Mouse (Mus musculus) spleen, adult 2 months (tissue): ENCODE measurements around the gene Wnt11. TPM values are rescaled to one million over a fixed set of nuclear protein-coding genes. Genes with fewer than 3 reads are reported as not detected.
A peak's percentile ranks its signal among the peaks of the same experiment; 100 is the strongest.

Experiments
- DNase-seq, 2 experiments: peaks; one replicate each; pipeline versions ENCODE4 v3.0.0 to v3.0.0-alpha.2; 2012 to 2021; ENCODE audit warnings: low spot score in 2 of 2, low read depth in 1 of 2
- H3K27ac ChIP-seq: fragments of 200-500 bp; 2 replicates; pipeline ENCODE4 v1.5.1; 2012; ENCODE audit warnings: low read length, inconsistent platforms; ENCODE audit not compliant: insufficient read depth
- H3K27me3 ChIP-seq: fragments of 200-500 bp; 2 replicates; pipeline ENCODE4 v1.6.1; 2012; ENCODE audit warnings: mild to moderate bottlenecking, moderate library complexity, low read length, inconsistent platforms; ENCODE audit not compliant: control insufficient read depth, insufficient read depth
- H3K36me3 ChIP-seq: fragments of 200-500 bp; 2 replicates; pipeline ENCODE4 v1.6.1; 2012; ENCODE audit warnings: mild to moderate bottlenecking, low read length, inconsistent platforms; ENCODE audit not compliant: control insufficient read depth, insufficient read depth
- H3K4me1 ChIP-seq: fragments of 200-500 bp; 2 replicates; pipeline ENCODE4 v1.6.1; 2011; ENCODE audit warnings: inconsistent platforms; ENCODE audit not compliant: control insufficient read depth, insufficient read depth, insufficient read length
- H3K4me3 ChIP-seq: fragments of 200-500 bp; 2 replicates; pipeline ENCODE4 v1.5.1; 2011; ENCODE audit warnings: mild to moderate bottlenecking, inconsistent platforms; ENCODE audit not compliant: insufficient read depth, insufficient read length; ENCODE audit errors: extremely low read depth
- CTCF ChIP-seq: fragments of 200-500 bp; IDR thresholded peaks from 2 replicates; pipeline ENCODE4 v1.5.1; 2011; ENCODE audit warnings: mild to moderate bottlenecking, inconsistent platforms; ENCODE audit not compliant: insufficient read depth, insufficient read length, insufficient replicate concordance; ENCODE audit errors: extremely low read depth
- POLR2A ChIP-seq: fragments of 200-500 bp; IDR thresholded peaks from 2 replicates; pipeline ENCODE4 v1.6.1; 2011; ENCODE audit warnings: low read depth, low read length, inconsistent platforms
- WGBS: fragments of 180-500 bp; shearing (Covaris S2); methylation state at CpG from one replicate; pipeline ENCODE4 v1.1.7; 2018; 5-methylcytosine and 5-hydroxymethylcytosine counted together
- polyA plus RNA-seq: library from polyadenylated mRNA; depleted of rRNA; stranded (reverse); fragments of >200 nt; gene quantifications from 2 replicates; pipeline ENCODE4 v1.2.3, GENCODE M21; 2012

The Wnt11 gene
- polyA plus RNA-seq, 1 experiment = 4.9 TPM

- Histone ChIP-seq H3K27me3 (no peaks in the 10 kb centered on the region), H3K36me3 (no peaks in the 10 kb centered on the region), H3K4me1 (peaks cover 4% of the 10 kb centered on the region; the same call in 1 of the 2 replicates), H3K27ac (no peak overlapping the region), H3K4me3 (no peak overlapping the region)
- DNase-seq = no peak
- no peak for TF ChIP-seq CTCF
- TF ChIP-seq POLR2A = no peak
- 41% methylated on average over 12 of the region's 12 CpGs for WGBS
Measured at GRCm38 (mm10) chr7:98804841-98805772, 29.8 kb upstream of the Wnt11 start.

DNA sequence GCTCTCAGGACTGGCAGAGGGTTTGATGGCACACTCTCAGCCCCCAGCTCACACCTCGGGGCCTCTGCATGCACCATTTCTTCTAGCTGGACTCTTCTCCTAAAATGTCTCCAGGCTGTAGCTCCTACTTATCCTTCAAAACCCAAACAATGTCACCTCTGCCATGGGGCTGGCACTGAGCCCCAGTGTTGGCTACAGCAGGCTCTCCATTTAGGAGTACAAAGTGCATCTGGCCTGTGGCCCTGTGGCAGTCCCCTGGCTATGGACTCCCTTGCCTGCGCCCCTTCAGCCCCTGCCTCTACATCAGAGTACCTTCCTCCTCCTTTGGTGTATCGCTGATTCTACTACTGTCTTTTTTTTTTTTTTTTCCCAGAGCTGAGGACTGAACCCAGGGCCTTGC is 28.0 kb upstream of the Wnt11 start:
- 92% methylated on average over 3 of the region's 3 CpGs for WGBS
- Histone ChIP-seq H3K27me3 (no peaks in the 10 kb centered on the region), H3K4me1 (peaks cover 4% of the 10 kb centered on the region; the same call in 1 of the 2 replicates), H3K36me3 (no peaks in the 10 kb centered on the region), H3K4me3 (no peak overlapping the region), H3K27ac (no peak overlapping the region)
- DNase-seq = no peak
- no peak for TF ChIP-seq CTCF
- no peak for TF ChIP-seq POLR2A

- TF ChIP-seq POLR2A (no peak), CTCF (no peak)
- H3K36me3 ChIP-seq = no peaks in the 10 kb centered on the region
- no peak for DNase-seq
- H3K4me3 ChIP-seq = no peak overlapping the region
- no peaks in the 10 kb centered on the region; the same call in 1 of the 2 replicates for H3K4me1 ChIP-seq
- no peaks in the 10 kb centered on the region for H3K27me3 ChIP-seq
- H3K27ac ChIP-seq = peak overlapping the region; percentile 29; the same call in 1 of the 2 replicates
- WGBS = 27% methylated on average over 6 of the region's 6 CpGs
Measured at GRCm38 (mm10) chr7:98809372-98809771, 25.5 kb upstream of the Wnt11 start.

- Histone ChIP-seq H3K36me3 (no peaks in the 10 kb centered on the region), H3K4me1 (no peaks in the 10 kb centered on the region; the same call in 1 of the 2 replicates), H3K4me3 (no peak overlapping the region), H3K27ac (no peak overlapping the region), H3K27me3 (no peaks in the 10 kb centered on the region)
- no peak for TF ChIP-seq POLR2A
- TF ChIP-seq CTCF = no peak
- no peak for DNase-seq
- 64% methylated on average over 2 of the region's 2 CpGs for WGBS
Measured at GRCm38 (mm10) chr7:98810619-98811018, 24.3 kb upstream of the Wnt11 start.

DNA sequence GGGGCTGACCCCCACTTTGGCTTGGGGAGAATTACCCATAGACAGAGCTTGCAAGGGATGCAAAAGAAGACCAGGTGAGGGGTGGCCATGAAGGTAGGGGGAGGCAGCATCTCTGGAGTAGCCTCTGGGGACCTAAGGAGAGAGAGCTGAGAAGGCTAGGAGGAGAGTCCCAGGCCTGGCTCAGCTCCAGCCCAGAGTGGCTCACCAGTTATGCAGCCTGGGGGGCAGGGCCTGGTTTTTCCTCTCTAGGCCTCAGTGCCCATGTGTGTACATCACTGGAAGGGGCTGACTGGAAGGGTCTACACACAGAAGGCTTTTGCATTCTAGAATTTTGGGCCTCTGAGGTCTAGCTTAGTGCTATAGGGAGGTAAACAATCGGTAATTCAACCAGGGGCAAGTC is 14.4 kb upstream of the Wnt11 start:
- no peak overlapping the region for H3K27ac ChIP-seq
- no peak overlapping the region for H3K4me3 ChIP-seq
- no peaks in the 10 kb centered on the region for H3K36me3 ChIP-seq
- no peak for TF ChIP-seq CTCF
- TF ChIP-seq POLR2A = no peak
- no peak for DNase-seq
- 97% methylated on average over 1 of the region's 1 CpGs for WGBS
- H3K4me1 ChIP-seq = peaks cover 6% of the 10 kb centered on the region; the same call in 1 of the 2 replicates
- H3K27me3 ChIP-seq = no peaks in the 10 kb centered on the region

GRCm38 (mm10) chr7:98822881-98823280 is 12.0 kb upstream of the Wnt11 start:
- DNase-seq = no peak
- TF ChIP-seq CTCF = no peak
- TF ChIP-seq POLR2A = no peak
- Histone ChIP-seq H3K27me3 (no peaks in the 10 kb centered on the region), H3K4me1 (no peaks in the 10 kb centered on the region; the same call in 1 of the 2 replicates), H3K4me3 (no peak overlapping the region), H3K36me3 (no peaks in the 10 kb centered on the region), H3K27ac (no peak overlapping the region)
- WGBS = 92% methylated on average over 6 of the region's 6 CpGs
